Mouse (Mus musculus) CD4-positive naive resting alpha-beta T cell, adult 57 days (primary cell): ENCODE data around the gene Ociad1. TPM values are rescaled to one million over a fixed set of nuclear protein-coding genes. Genes with fewer than 3 reads are reported as not detected.

Experiments
- total RNA-seq: library from RNA; stranded (reverse); gene quantifications from one replicate; pipeline ENCODE4 v1.2.4, GENCODE M21; 2023

The Ociad1 gene
- total RNA-seq, result 183 TPM

GRCm38 (mm10) chr5:73292502-73293457 is at the start of gene Ociad1:
Ociad1 (plus strand) TSS chr5:73292784.

GRCm38 (mm10) chr5:73256352-73257065 is 36.1 kb upstream of the Ociad1 start, which contains the start of gene Fryl:
Fryl (minus strand) TSS chr5:73256619.

GRCm38 (mm10) chr5:73340723-73341235 is 48.2 kb downstream of the Ociad1 start, which contains the start of gene Ociad2:
Ociad2 (minus strand) TSS chr5:73341028.

Other genes with a start within 250 kb of the Ociad1 start
- 281 TPM for gene Fryl, start 36.2 kb upstream of the Ociad1 start, total RNA-seq
- not detected for gene Ociad2, start 48.2 kb downstream of the Ociad1 start, total RNA-seq
- not detected for gene Cwh43, start 113.3 kb downstream of the Ociad1 start, total RNA-seq
- gene Dcun1d4, start 188.2 kb downstream of the Ociad1 start, total RNA-seq, result 14.0 TPM